Mouse (Mus musculus) cerebellum, postnatal 14 days (tissue): ENCODE measurements around the gene Kcnd3.
A peak's percentile ranks its signal among the peaks of the same experiment; 100 is the strongest.

ENCODE experiments used
- DNase-seq, 2 experiments: peaks; one replicate each; pipeline ENCODE4 v3.0.0; 2021; ENCODE audit warnings: mixed read lengths in 2 of 2

The Kcnd3 gene

GRCm38 (mm10) chr3:105591766-105592165, 139.6 kb downstream of the Kcnd3 start:
- no peak for DNase-seq

- no peak for DNase-seq
Observed at GRCm38 (mm10) chr3:105592246-105592645, 140.1 kb downstream of the Kcnd3 start.

- peak in 1 of 2 experiments; percentile 66 for DNase-seq
Observed at GRCm38 (mm10) chr3:105600483-105600882, 148.4 kb downstream of the Kcnd3 start.

GRCm38 (mm10) chr3:105602966-105603365, 150.8 kb downstream of the Kcnd3 start:
- DNase-seq, result no peak

GRCm38 (mm10) chr3:105605726-105606125, 153.6 kb downstream of the Kcnd3 start:
- DNase-seq, result peak; percentile 81 to 87

GRCm38 (mm10) chr3:105608857-105609256, 156.7 kb downstream of the Kcnd3 start:
- no peak for DNase-seq

GRCm38 (mm10) chr3:105611531-105612422, 159.6 kb downstream of the Kcnd3 start:
- DNase-seq, result peak; percentile 80 to 89

- DNase-seq, result no peak
Observed at GRCm38 (mm10) chr3:105612423-105612814, 160.3 kb downstream of the Kcnd3 start.

- DNase-seq, result peak; percentile 54 to 57
Observed at GRCm38 (mm10) chr3:105616861-105617743, 165.0 kb downstream of the Kcnd3 start.

- no peak for DNase-seq
Observed at GRCm38 (mm10) chr3:105621154-105621553, 169.0 kb downstream of the Kcnd3 start.

- DNase-seq, result peak in 1 of 2 experiments; percentile 54
Observed at GRCm38 (mm10) chr3:105623137-105623536, 171.0 kb downstream of the Kcnd3 start.

- DNase-seq, result no peak
Observed at GRCm38 (mm10) chr3:105625961-105626360, 173.8 kb downstream of the Kcnd3 start.

- DNase-seq, result no peak
Observed at GRCm38 (mm10) chr3:105627258-105627657, 175.1 kb downstream of the Kcnd3 start.

GRCm38 (mm10) chr3:105632296-105632695, 180.2 kb downstream of the Kcnd3 start:
- no peak for DNase-seq

GRCm38 (mm10) chr3:105633021-105633420, 180.9 kb downstream of the Kcnd3 start:
- no peak for DNase-seq

GRCm38 (mm10) chr3:105642186-105642585, 190.1 kb downstream of the Kcnd3 start:
- DNase-seq, result peak; percentile 78 to 81

GRCm38 (mm10) chr3:105643566-105643965, 191.4 kb downstream of the Kcnd3 start:
- peak; percentile 69 to 82 for DNase-seq

GRCm38 (mm10) chr3:105648889-105649567, 196.9 kb downstream of the Kcnd3 start:
- no peak for DNase-seq

GRCm38 (mm10) chr3:105653544-105654380, 201.6 kb downstream of the Kcnd3 start:
- peak; percentile 82 to 86 for DNase-seq

GRCm38 (mm10) chr3:105655031-105655585, 203.0 kb downstream of the Kcnd3 start:
- DNase-seq, result no peak

- no peak for DNase-seq
Observed at GRCm38 (mm10) chr3:105660530-105660929, 208.4 kb downstream of the Kcnd3 start.

GRCm38 (mm10) chr3:105663043-105663442, 210.9 kb downstream of the Kcnd3 start:
- DNase-seq, result no peak
